9 mouse cellular contexts compared by ENCODE assay signal in genomic region chr9:31151050-31151449, GRCm38 (mm10). TPM values are rescaled to one million over a fixed set of nuclear protein-coding genes. Genes with fewer than 3 reads are reported as not detected.
A peak's percentile ranks its signal among the peaks of the same experiment; 100 is the strongest.
DNase-seq lines count a peak whose midpoint lies in the region; ATAC-seq and TF ChIP-seq lines count a peak whose summit lies in the region.
"Had no signal": no experiment of that assay in that cellular context is flagged by ENCODE, and none has a peak within 500 bp of the region (broad histone marks: within the 10 kb centered on the region; RNA-seq: fewer than 3 reads in every experiment).

No protein-coding gene starts in this region.

- H3K36me3 ChIP-seq in liver, embryonic 13.5 days: peaks cover 76% of the 10 kb centered on the region

- 61% methylated on average over 2 of the region's 2 CpGs for WGBS in liver, embryonic 13.5 days (ENCODE audit: insufficient replicate concordance)

- peak; percentile 60 for TF ChIP-seq CTCF in Patski (IDR thresholded peaks at IDR 0.05)

- peak; percentile 16; the same call in 1 of the 2 replicates for ATAC-seq in liver, embryonic 13.5 days (ENCODE audit: low read depth)
- no peak for ATAC-seq in Patski
- peak; percentile 76 for ATAC-seq in erythroblast, adult 5-6 weeks (replicated peaks; ENCODE audit: low FRiP score, poor library complexity, severe bottlenecking)

- CTCF ChIA-PET in Patski (lab: Charles Lee): interaction anchor here (0.7 to 3.4 kb wide), 5 partner anchors 11 to 197 kb away, joined by 3 to 7 read pairs (median 3); no protein-coding TSS in a partner anchor

- H3K9ac ChIP-seq in liver, embryonic 13.5 days: no peak overlapping the region
- H3K9ac ChIP-seq: limb, embryonic 12.5 days; stomach, embryonic 15.5 days had no signal

- no peaks in the 10 kb centered on the region for H3K4me1 ChIP-seq in liver, embryonic 13.5 days (replicated peaks)
- H3K4me1 ChIP-seq: limb, embryonic 12.5 days; stomach, embryonic 15.5 days had no signal

- POLR2A ChIA-PET in Patski (lab: Charles Lee): interaction anchor here (0.5 to 0.6 kb wide), 2 partner anchors 194 to 267 kb away, joined by 3 read pairs; no protein-coding TSS in a partner anchor

- H3K9me3 ChIP-seq in liver, embryonic 13.5 days (replicated peaks): no peaks in the 10 kb centered on the region
- H3K9me3 ChIP-seq: limb, embryonic 12.5 days; stomach, embryonic 15.5 days had no signal

- no peaks in the 10 kb centered on the region for H3K27me3 ChIP-seq in liver, embryonic 13.5 days
- no peaks in the 10 kb centered on the region for H3K27me3 ChIP-seq in Patski
- H3K27me3 ChIP-seq: limb, embryonic 12.5 days; stomach, embryonic 15.5 days had no signal

- in situ Hi-C loops in Patski (cut with MboI; ENCODE audit: low pct_unique_long_range_greater_than_20kb): loop anchor here (5.0 to 25.0 kb wide), 2 partner anchors 196 to 386 kb away; no protein-coding TSS in a partner anchor

- H3K4me2 ChIP-seq in liver, embryonic 13.5 days: no peak overlapping the region
- H3K4me2 ChIP-seq: limb, embryonic 12.5 days; stomach, embryonic 15.5 days had no signal

- DNase-seq in liver, embryonic 13.5 days: peak; percentile 13
- no peak for DNase-seq in liver
- DNase-seq in Patski (ENCODE audit: low read depth, low spot score): no peak
- peak; percentile 29 for DNase-seq in retina, adult 2 months (ENCODE audit: low read depth, low spot score)
- DNase-seq in testis, postnatal 14 days (ENCODE audit: low spot score): no peak
- DNase-seq in right cerebral cortex, adult 18-20 months: no peak

- H3K27ac ChIP-seq in liver, embryonic 13.5 days: no peak overlapping the region
- H3K27ac ChIP-seq: limb, embryonic 12.5 days; stomach, embryonic 15.5 days had no signal

- H3K4me3 ChIP-seq in liver, embryonic 13.5 days (replicated peaks): no peak overlapping the region
- H3K4me3 ChIP-seq: limb, embryonic 12.5 days; stomach, embryonic 15.5 days had no signal

RNA-seq across cellular contexts. Expression of gene St14, which starts 19.4 kb away (rescaled TPM):
- 0.41 and 0.45 TPM in 2 replicates for polyA plus RNA-seq in liver, embryonic 13.5 days (2015; fragmentation: Nextera tagmentation; extraction: Ambion mirVana)
- not detected for polyA plus RNA-seq in Patski (2021)
- not detected in 2 replicates for total RNA-seq in erythroblast, adult 5-6 weeks (2015; ENCODE audit: low replicate concordance)
- total RNA-seq in erythroblast, adult 5-6 weeks (2017; ENCODE audit: low replicate concordance): 0.84 and 3.4 TPM in 2 replicates

Comparison
In these comparisons a context has a peak if more than half of its experiments do, and no peak if none do; other contexts are left out.
1. DNase-seq: peak in liver, embryonic 13.5 days (single experiment) and retina, adult 2 months (single experiment); none in liver (single experiment), Patski (single experiment), testis, postnatal 14 days (single experiment) and right cerebral cortex, adult 18-20 months (single experiment).